Mouse (Mus musculus): ENCODE data around the gene Gm7030. TPM values are rescaled to one million over a fixed set of nuclear protein-coding genes. Genes with fewer than 3 reads are reported as not detected.
A peak's percentile ranks its signal among the peaks of the same experiment; 100 is the strongest.
"Not testable (repeated sequence)": the region's sequence is repeated elsewhere in the genome, so short reads cannot be mapped to it uniquely, and the experiment has no call there.

Gm7030 gene
- total and polyA plus RNA-seq, 3 experiments, result not detected

DNA sequence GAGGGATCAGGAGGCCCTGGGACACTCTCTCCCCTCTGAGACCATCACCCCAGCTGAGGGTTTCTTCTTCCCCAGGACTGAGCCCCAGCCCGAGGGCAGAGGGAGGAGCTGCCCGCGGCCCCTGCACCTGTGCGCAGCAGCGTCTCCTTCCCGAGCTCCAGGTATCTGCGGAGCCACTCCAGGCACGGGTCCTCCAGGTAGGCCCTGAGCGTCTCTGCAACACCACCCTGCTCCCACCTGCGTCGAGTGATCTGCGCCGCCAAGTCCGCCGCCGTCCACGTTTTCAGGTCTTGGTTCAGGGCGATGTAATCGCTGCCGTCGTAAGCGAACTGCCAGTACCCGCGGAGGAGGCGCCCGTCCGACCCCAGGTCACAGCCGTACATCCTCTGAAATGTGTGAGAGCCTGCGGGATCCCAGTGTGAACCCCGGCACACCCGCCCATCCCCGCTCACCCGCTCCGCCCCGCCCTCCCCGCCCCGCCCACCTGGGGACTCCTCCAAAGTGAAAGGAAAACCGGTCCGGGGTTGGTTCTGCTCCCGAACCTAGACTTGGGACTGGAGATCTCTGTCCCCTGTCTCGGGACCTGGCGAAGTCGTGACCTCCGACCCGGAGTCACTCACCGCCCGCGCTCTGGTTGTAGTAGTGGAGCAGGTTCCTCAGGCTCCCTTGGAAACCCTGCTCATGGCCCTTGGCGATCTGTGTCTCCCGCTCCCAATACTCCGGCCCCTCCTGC, 38.2 kb upstream of the Gm7030 start:
- Histone ChIP-seq H3K27me3 (replicated peaks) (no peaks in the 10 kb centered on the region), H3K9ac (ENCODE audit: insufficient read depth, low read depth) (no peak overlapping the region), H3K9me3 (replicated peaks; ENCODE audit: low read length) (no peaks in the 10 kb centered on the region), H3K4me2 (ENCODE audit: insufficient read depth, low read depth, poor library complexity, severe bottlenecking) (no peak overlapping the region), H3K36me3 (replicated peaks in 1 of 2; ENCODE audit: control insufficient read depth in 1 of 2, insufficient read depth in 1 of 2, low read length in 1 of 2) (no peaks in the 10 kb centered on the region), H3K79me2 (replicated peaks; ENCODE audit: control insufficient read depth, extremely low read depth, insufficient read depth, poor library complexity, severe bottlenecking) (no peaks in the 10 kb centered on the region), H3K4me3 (replicated peaks in 1 of 3; ENCODE audit: low read depth in 2 of 3, low read length in 2 of 3, poor library complexity in 1 of 3) (peak overlapping the region in 1 of 3 experiments; percentile 35), H3K4me1 (ENCODE audit: control insufficient read depth in 1 of 2, insufficient read depth in 2 of 2) (no peaks in the 10 kb centered on the region), H3K27ac (ENCODE audit: insufficient read depth, low read depth) (no peak overlapping the region)
- no peak for DNase-seq (ENCODE audit: extremely low read depth)
- in situ Hi-C loops (cut with MboI; ENCODE audit: low pct_ligation_motif_present, low pct_unique_long_range_greater_than_20kb, low sequenced_read_pairs) (no loop called here), dilution Hi-C loops (cut with MboI; ENCODE audit: extremely low pct_ligation_motif_present, extremely low pct_unique_long_range_greater_than_20kb, low sequenced_read_pairs) (no loop called here)
- TF ChIP-seq UBTF (IDR thresholded peaks at IDR 0.05; ENCODE audit: low read depth, low read length), result no peak
- TF ChIP-seq CHD2 (IDR thresholded peaks at IDR 0.05; ENCODE audit: low read length), result no peak
- TF ChIP-seq ZC3H11A (IDR thresholded peaks at IDR 0.05; ENCODE audit: low read depth, low read length), result no peak

GRCm38 (mm10) chr17:36166901-36167300, 37.7 kb upstream of the Gm7030 start:
- H3K79me2 ChIP-seq (replicated peaks; ENCODE audit: control insufficient read depth, extremely low read depth, insufficient read depth, poor library complexity, severe bottlenecking); H3K9me3 ChIP-seq (replicated peaks; ENCODE audit: low read length); H3K27ac ChIP-seq (ENCODE audit: insufficient read depth, low read depth); in situ Hi-C loops (cut with MboI; ENCODE audit: low pct_ligation_motif_present, low pct_unique_long_range_greater_than_20kb, low sequenced_read_pairs); H3K4me3 ChIP-seq (replicated peaks in 1 of 3; ENCODE audit: low read depth in 2 of 3, low read length in 2 of 3, poor library complexity in 1 of 3); H3K36me3 ChIP-seq (replicated peaks in 1 of 2; ENCODE audit: control insufficient read depth in 1 of 2, insufficient read depth in 1 of 2, low read length in 1 of 2); H3K4me2 ChIP-seq (ENCODE audit: insufficient read depth, low read depth, poor library complexity, severe bottlenecking); H3K9ac ChIP-seq (ENCODE audit: insufficient read depth, low read depth); dilution Hi-C loops (cut with MboI; ENCODE audit: extremely low pct_ligation_motif_present, extremely low pct_unique_long_range_greater_than_20kb, low sequenced_read_pairs); H3K4me1 ChIP-seq (ENCODE audit: control insufficient read depth in 1 of 2, insufficient read depth in 2 of 2); H3K27me3 ChIP-seq (replicated peaks); DNase-seq (ENCODE audit: extremely low read depth): not testable (repeated sequence)

DNA sequence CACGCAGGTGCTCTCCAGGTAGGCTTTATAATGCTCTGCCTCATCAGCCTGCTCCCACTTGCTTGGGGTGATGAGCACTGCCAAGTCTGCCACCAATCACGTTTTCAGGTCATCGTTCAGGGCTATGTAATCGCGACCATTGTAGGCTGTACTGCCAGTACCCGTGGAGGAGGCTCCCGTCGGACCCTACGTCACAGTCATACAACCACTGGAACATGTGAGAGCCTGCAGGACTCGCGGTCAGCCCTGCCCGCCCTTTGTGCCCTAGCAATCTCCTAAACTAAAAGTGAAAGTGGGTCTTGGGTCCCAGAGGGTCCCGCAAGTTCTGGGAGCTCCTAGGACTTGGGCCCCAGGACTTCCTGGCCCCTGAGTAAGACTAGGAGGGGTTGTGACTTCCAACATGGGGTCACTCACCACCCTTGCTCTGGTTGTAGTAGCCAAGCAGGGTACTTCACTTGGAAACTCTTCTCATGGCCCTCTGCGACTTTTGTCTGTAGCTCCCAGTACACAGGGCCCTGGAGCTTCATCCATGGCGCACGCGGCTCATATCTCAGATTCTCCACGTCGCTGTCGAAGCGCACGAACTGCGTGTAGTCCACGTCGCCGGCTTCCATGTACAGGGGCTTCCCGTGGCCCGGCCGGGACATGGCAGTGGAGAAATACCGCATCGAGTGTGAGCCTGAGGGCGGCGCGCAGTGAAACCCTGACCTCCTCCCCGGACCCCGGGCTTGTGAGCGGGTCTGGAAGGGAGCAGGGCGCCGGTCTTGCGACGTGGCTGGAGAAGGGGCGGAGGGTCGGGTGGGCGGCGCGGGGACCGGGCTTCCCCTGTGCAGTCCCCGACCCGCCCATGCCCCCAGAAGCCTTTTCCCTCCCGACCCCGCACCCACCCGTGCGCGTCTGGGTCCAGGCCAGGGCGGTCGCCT, 32.2 kb upstream of the Gm7030 start:
- no peaks in the 10 kb centered on the region for H3K9me3 ChIP-seq (replicated peaks; ENCODE audit: low read length)
- no peaks in the 10 kb centered on the region for H3K4me1 ChIP-seq (ENCODE audit: control insufficient read depth in 1 of 2, insufficient read depth in 2 of 2)
- H3K4me2 ChIP-seq (ENCODE audit: insufficient read depth, low read depth, poor library complexity, severe bottlenecking), result no peak overlapping the region
- TF ChIP-seq TCF12 (IDR thresholded peaks at IDR 0.05; ENCODE audit: low read depth, low read length) (no peak), CTCF (conservative IDR thresholded peaks at IDR 0.05 in 1 of 2, IDR thresholded peaks at IDR 0.05 in 1 of 2; ENCODE audit: low read depth in 2 of 2, low read length in 2 of 2) (no peak), CHD1 (IDR thresholded peaks at IDR 0.05; ENCODE audit: low read depth, low read length) (no peak), E2F4 (IDR thresholded peaks at IDR 0.05; ENCODE audit: insufficient replicate concordance, low read depth, low read length) (no peak), TBP (conservative IDR thresholded peaks at IDR 0.05; ENCODE audit: low read depth, low read length) (no peak), RAD21 (IDR thresholded peaks at IDR 0.05; ENCODE audit: low read depth, low read length) (no peak), USF2 (conservative IDR thresholded peaks at IDR 0.05; ENCODE audit: low read depth, low read length) (no peak), EP300 (IDR thresholded peaks at IDR 0.05; ENCODE audit: low read length) (no peak)
- H3K36me3 ChIP-seq (replicated peaks in 1 of 2; ENCODE audit: control insufficient read depth in 1 of 2, insufficient read depth in 1 of 2, low read length in 1 of 2), result no peaks in the 10 kb centered on the region
- no peak overlapping the region for H3K4me3 ChIP-seq (replicated peaks in 1 of 3; ENCODE audit: low read depth in 2 of 3, low read length in 2 of 3, poor library complexity in 1 of 3)
- no peak for DNase-seq (ENCODE audit: extremely low read depth)
- dilution Hi-C loops (cut with MboI; ENCODE audit: extremely low pct_ligation_motif_present, extremely low pct_unique_long_range_greater_than_20kb, low sequenced_read_pairs), result no loop called here
- H3K79me2 ChIP-seq (replicated peaks; ENCODE audit: control insufficient read depth, extremely low read depth, insufficient read depth, poor library complexity, severe bottlenecking), result no peaks in the 10 kb centered on the region
- no peak overlapping the region for H3K9ac ChIP-seq (ENCODE audit: insufficient read depth, low read depth)
- no peak overlapping the region for H3K27ac ChIP-seq (ENCODE audit: insufficient read depth, low read depth)
- in situ Hi-C loops (cut with MboI; ENCODE audit: low pct_ligation_motif_present, low pct_unique_long_range_greater_than_20kb, low sequenced_read_pairs), result no loop called here
- H3K27me3 ChIP-seq (replicated peaks), result peaks cover 3% of the 10 kb centered on the region

DNA sequence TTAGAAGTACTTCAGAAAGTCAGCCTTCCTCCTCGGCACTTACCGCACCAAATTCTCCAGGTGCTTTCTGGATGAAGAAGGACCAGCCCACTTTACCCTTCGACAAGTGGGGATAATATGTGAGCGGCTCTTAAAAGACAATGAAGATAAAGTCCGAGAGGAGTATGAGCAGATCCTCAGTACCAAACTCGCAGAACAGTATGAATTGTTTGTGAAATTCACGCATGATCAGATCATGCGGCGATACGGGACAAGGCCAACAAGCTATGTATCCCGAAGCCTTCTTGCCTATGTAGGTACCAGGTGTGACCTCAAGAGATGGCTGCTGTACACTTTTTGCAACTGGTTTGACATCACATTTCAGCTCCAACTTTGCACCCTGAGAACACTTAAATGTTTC, 29.0 kb upstream of the Gm7030 start:
- H3K4me1 ChIP-seq (ENCODE audit: control insufficient read depth in 1 of 2, insufficient read depth in 2 of 2); H3K4me2 ChIP-seq (ENCODE audit: insufficient read depth, low read depth, poor library complexity, severe bottlenecking); H3K9me3 ChIP-seq (replicated peaks; ENCODE audit: low read length); DNase-seq (ENCODE audit: extremely low read depth); H3K27me3 ChIP-seq (replicated peaks); H3K27ac ChIP-seq (ENCODE audit: insufficient read depth, low read depth); H3K36me3 ChIP-seq (replicated peaks in 1 of 2; ENCODE audit: control insufficient read depth in 1 of 2, insufficient read depth in 1 of 2, low read length in 1 of 2); H3K79me2 ChIP-seq (replicated peaks; ENCODE audit: control insufficient read depth, extremely low read depth, insufficient read depth, poor library complexity, severe bottlenecking); H3K4me3 ChIP-seq (replicated peaks in 1 of 3; ENCODE audit: low read depth in 2 of 3, low read length in 2 of 3, poor library complexity in 1 of 3); H3K9ac ChIP-seq (ENCODE audit: insufficient read depth, low read depth); dilution Hi-C loops (cut with MboI; ENCODE audit: extremely low pct_ligation_motif_present, extremely low pct_unique_long_range_greater_than_20kb, low sequenced_read_pairs): not testable (repeated sequence)
- in situ Hi-C loops (cut with MboI; ENCODE audit: low pct_ligation_motif_present, low pct_unique_long_range_greater_than_20kb, low sequenced_read_pairs), result loop anchor here (10.0 kb wide), 1 partner anchor 63 kb away; no protein-coding TSS in a partner anchor

All from CH12.LX (cell line).